16 mouse cellular contexts compared by ENCODE assay signal in the genomic region with DNA sequence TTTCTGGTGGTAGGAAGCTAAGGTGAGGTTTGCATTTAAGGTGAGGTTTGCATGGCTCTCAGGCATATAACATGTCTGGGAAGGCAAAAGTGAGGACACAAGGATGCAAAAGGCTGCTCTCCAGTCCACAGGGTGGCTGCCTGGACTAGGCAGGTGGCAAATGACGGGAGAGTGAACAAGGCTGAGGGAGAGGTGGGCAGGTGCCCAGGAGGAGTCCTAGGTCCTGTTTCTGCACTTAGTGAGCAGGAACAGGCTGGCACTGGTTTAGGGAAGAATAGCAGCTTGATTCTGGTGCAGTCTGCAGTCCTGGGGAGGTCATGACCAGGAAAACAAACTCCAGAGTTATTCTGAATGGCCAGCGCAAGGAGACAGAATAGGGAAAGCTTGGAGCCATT. TPM values are rescaled to one million over a fixed set of nuclear protein-coding genes. Genes with fewer than 3 reads are reported as not detected.
DNase-seq lines count a peak whose midpoint lies in the region; ATAC-seq lines count a peak whose summit lies in the region.
"Had no signal": no experiment of that assay in that cellular context is flagged by ENCODE, and none has a peak within 500 bp of the region (broad histone marks: within the 10 kb centered on the region; RNA-seq: fewer than 3 reads in every experiment).

No protein-coding gene starts in this region.

- 70% methylated on average over 2 of the region's 2 CpGs for WGBS in intestine, embryonic 14.5 days
- 67% methylated on average over 2 of the region's 2 CpGs for WGBS in intestine, embryonic 15.5 days
- 80% methylated on average over 2 of the region's 2 CpGs for WGBS in intestine, embryonic 16.5 days
- 86% methylated on average over 2 of the region's 2 CpGs for WGBS in limb, embryonic 13.5 days

- no peak overlapping the region for H3K9ac ChIP-seq in intestine, embryonic 14.5 days (ENCODE audit: low read length)
- H3K9ac ChIP-seq in intestine, embryonic 15.5 days = no peak overlapping the region
- peak overlapping the region; percentile 40; the same call in 1 of the 2 replicates for H3K9ac ChIP-seq in intestine, embryonic 16.5 days (ENCODE audit: low read depth, low read length)
- 0 out of 2 replicates have a peak overlapping the region, but pooled peaks have one; percentile 19 for H3K9ac ChIP-seq in limb, embryonic 13.5 days
- H3K9ac ChIP-seq: forebrain, embryonic 12.5 days; hindbrain, embryonic 14.5 days; liver, embryonic 12.5 days; neural tube, embryonic 15.5 days had no signal

- no peaks in the 10 kb centered on the region for H3K9me3 ChIP-seq in intestine, embryonic 14.5 days (ENCODE audit: control insufficient read depth, low read length)
- no peaks in the 10 kb centered on the region for H3K9me3 ChIP-seq in intestine, embryonic 15.5 days
- no peaks in the 10 kb centered on the region for H3K9me3 ChIP-seq in intestine, embryonic 16.5 days (ENCODE audit: control insufficient read depth, low read length)
- H3K9me3 ChIP-seq in limb, embryonic 13.5 days = no peaks in the 10 kb centered on the region
- H3K9me3 ChIP-seq: forebrain, embryonic 12.5 days; liver, embryonic 12.5 days; neural tube, embryonic 15.5 days had no signal

- ATAC-seq in intestine, embryonic 14.5 days (replicated peaks; ENCODE audit: low FRiP score, low TSS enrichment, low read depth) = no peak
- ATAC-seq in intestine, embryonic 15.5 days = no peak
- no peak for ATAC-seq in intestine, embryonic 16.5 days
- ATAC-seq in limb, embryonic 13.5 days (ENCODE audit: low FRiP score, low read depth) = no peak
- ATAC-seq: liver, embryonic 12.5 days; lung, postnatal 0 days had no signal

- H3K4me3 ChIP-seq in intestine, embryonic 14.5 days (ENCODE audit: low read depth, low read length) = no peak overlapping the region
- H3K4me3 ChIP-seq in intestine, embryonic 15.5 days (replicated peaks) = no peak overlapping the region
- H3K4me3 ChIP-seq in intestine, embryonic 16.5 days (ENCODE audit: low read length) = no peak overlapping the region
- H3K4me3 ChIP-seq in limb, embryonic 13.5 days = no peak overlapping the region
- H3K4me3 ChIP-seq: forebrain, embryonic 12.5 days; liver, embryonic 12.5 days; neural tube, embryonic 15.5 days had no signal

- DNase-seq in intestine, embryonic 14.5 days (ENCODE audit: low spot score) = no peak
- DNase-seq in kidney, adult 9 months = peak; percentile 80
- DNase-seq in layer of hippocampus, adult 8-10 months (ENCODE audit: low spot score in 2 of 2) = no peak
- no peak for DNase-seq in layer of hippocampus, adult 9-11 months
- DNase-seq: adrenal gland, adult 2 months; cerebellum, adult 11 months; right cerebral cortex, adult 18-20 months; thymus, adult 18-20 months had no signal

- H3K4me1 ChIP-seq in intestine, embryonic 14.5 days (replicated peaks; ENCODE audit: control insufficient read depth, insufficient read depth, low read length) = peaks cover 82% of the 10 kb centered on the region
- peaks cover 70% of the 10 kb centered on the region for H3K4me1 ChIP-seq in intestine, embryonic 15.5 days (replicated peaks)
- peaks cover 68% of the 10 kb centered on the region for H3K4me1 ChIP-seq in intestine, embryonic 16.5 days (ENCODE audit: control insufficient read depth, insufficient read depth, low read length)
- H3K4me1 ChIP-seq in limb, embryonic 13.5 days = peaks cover 77% of the 10 kb centered on the region

- no peak overlapping the region for H3K4me2 ChIP-seq in intestine, embryonic 14.5 days (ENCODE audit: low read length)
- no peak overlapping the region for H3K4me2 ChIP-seq in intestine, embryonic 15.5 days (replicated peaks)
- H3K4me2 ChIP-seq in intestine, embryonic 16.5 days (ENCODE audit: low read depth, low read length) = peak overlapping the region; percentile 54; the same call in 1 of the 2 replicates
- no peak overlapping the region for H3K4me2 ChIP-seq in limb, embryonic 13.5 days (replicated peaks)
- H3K4me2 ChIP-seq: forebrain, embryonic 12.5 days; hindbrain, embryonic 14.5 days; liver, embryonic 12.5 days; neural tube, embryonic 15.5 days had no signal

- H3K27ac ChIP-seq in intestine, embryonic 14.5 days (ENCODE audit: low read depth) = 0 out of 2 replicates have a peak overlapping the region, but pooled peaks have one; percentile 62
- H3K27ac ChIP-seq in intestine, embryonic 15.5 days = no peak overlapping the region
- peak overlapping the region; percentile 37 for H3K27ac ChIP-seq in intestine, embryonic 16.5 days (ENCODE audit: low read length)
- no peak overlapping the region for H3K27ac ChIP-seq in limb, embryonic 13.5 days
- H3K27ac ChIP-seq: forebrain, embryonic 12.5 days; hindbrain, embryonic 14.5 days; liver, embryonic 12.5 days; neural tube, embryonic 15.5 days had no signal

- no peaks in the 10 kb centered on the region for H3K27me3 ChIP-seq in intestine, embryonic 14.5 days (replicated peaks; ENCODE audit: control insufficient read depth, insufficient read depth, low read length)
- H3K27me3 ChIP-seq in intestine, embryonic 15.5 days (replicated peaks) = no peaks in the 10 kb centered on the region
- no peaks in the 10 kb centered on the region for H3K27me3 ChIP-seq in intestine, embryonic 16.5 days (replicated peaks; ENCODE audit: control insufficient read depth, insufficient read depth, low read length)
- no peaks in the 10 kb centered on the region for H3K27me3 ChIP-seq in limb, embryonic 13.5 days
- H3K27me3 ChIP-seq: forebrain, embryonic 12.5 days; liver, embryonic 12.5 days; neural tube, embryonic 15.5 days had no signal

- H3K36me3 ChIP-seq in intestine, embryonic 14.5 days (ENCODE audit: control insufficient read depth, insufficient read depth, low read length) = no peaks in the 10 kb centered on the region
- H3K36me3 ChIP-seq in intestine, embryonic 15.5 days = no peaks in the 10 kb centered on the region
- H3K36me3 ChIP-seq in intestine, embryonic 16.5 days (ENCODE audit: control insufficient read depth, insufficient read depth, low read length) = no peaks in the 10 kb centered on the region
- no peaks in the 10 kb centered on the region for H3K36me3 ChIP-seq in limb, embryonic 13.5 days
- H3K36me3 ChIP-seq: forebrain, embryonic 12.5 days; neural tube, embryonic 15.5 days had no signal

RNA-seq across cellular contexts. Expression of gene Map3k1, which starts 6.5 kb away (rescaled TPM):
- polyA plus RNA-seq in intestine, embryonic 14.5 days (2014; fragmentation: Nextera tagmentation; extraction: Ambion mirVana) = 30.4 and 33.1 TPM in 2 replicates
- polyA plus RNA-seq in intestine, embryonic 15.5 days (2015; fragmentation: Nextera tagmentation; extraction: Ambion mirVana) = 22.3 and 24.1 TPM in 2 replicates
- polyA plus RNA-seq in intestine, embryonic 16.5 days (2015; fragmentation: Nextera tagmentation; extraction: Ambion mirVana) = 20.5 and 21.8 TPM in 2 replicates
- polyA plus RNA-seq in limb, embryonic 13.5 days (2015; fragmentation: Nextera tagmentation; extraction: Ambion mirVana) = 14.2 and 14.6 TPM in 2 replicates
- total RNA-seq in layer of hippocampus, adult 8-10 months (2022) = 10 to 100 TPM; 14.4 to 18.6 (median 14.6) TPM

Comparison
In these comparisons a context has a peak if more than half of its experiments do, and no peak if none do; other contexts are left out.
1. H3K27ac ChIP-seq: peak in intestine, embryonic 14.5 days (single experiment) and intestine, embryonic 16.5 days (single experiment); none in intestine, embryonic 15.5 days (single experiment) and limb, embryonic 13.5 days (single experiment).
2. H3K9ac ChIP-seq: peak in intestine, embryonic 16.5 days (single experiment) and limb, embryonic 13.5 days (single experiment); none in intestine, embryonic 14.5 days (single experiment) and intestine, embryonic 15.5 days (single experiment).